Mouse (Mus musculus): ENCODE data around the gene Tbc1d5. TPM values are rescaled to one million over a fixed set of nuclear protein-coding genes. Genes with fewer than 3 reads are reported as not detected.

Gene Tbc1d5
- 7.3 and 7.7 TPM in 2 replicates for total RNA-seq (2012; rRNA removed)
- total RNA-seq (2014; rRNA removed): 5.9 and 6.6 TPM in 2 replicates
- 13.9 and 15.6 TPM in 2 replicates for polyA plus RNA-seq (2012; ENCODE audit: insufficient read length, low read depth)

GRCm38 (mm10) chr17:51179195-51179953 is at the start of gene Tbc1d5:
TSS of gene Tbc1d5 (minus strand) at chr17:51179352.
- Histone ChIP-seq H3K9ac (ENCODE audit: insufficient read depth, low read depth) (peak within 1 kb of the TSS; percentile 96), H3K4me3 (replicated peaks in 1 of 3; ENCODE audit: low read depth in 2 of 3, low read length in 2 of 3, poor library complexity in 1 of 3) (peak within 1 kb of the TSS; percentile 79 to 82 (median 81)), H3K27ac (ENCODE audit: insufficient read depth, low read depth) (peak within 1 kb of the TSS; percentile 70), H3K4me2 (ENCODE audit: insufficient read depth, low read depth, poor library complexity, severe bottlenecking) (peak within 1 kb of the TSS; percentile 92), H3K79me2 (replicated peaks; ENCODE audit: control insufficient read depth, extremely low read depth, insufficient read depth, poor library complexity, severe bottlenecking) (peaks cover 13% of the 10 kb centered on the region), H3K36me3 (replicated peaks in 1 of 2; ENCODE audit: control insufficient read depth in 1 of 2, insufficient read depth in 1 of 2, low read length in 1 of 2) (no peaks in the 10 kb centered on the region), H3K9me3 (replicated peaks; ENCODE audit: low read length) (no peaks in the 10 kb centered on the region), H3K4me1 (ENCODE audit: control insufficient read depth in 1 of 2, insufficient read depth in 2 of 2) (peaks cover 5 to 10% of the 10 kb centered on the region in 2 experiments; a peak in 3 of 4 replicates), H3K27me3 (replicated peaks) (no peaks in the 10 kb centered on the region)
- dilution Hi-C loops (cut with MboI; ENCODE audit: extremely low pct_ligation_motif_present, extremely low pct_unique_long_range_greater_than_20kb, low sequenced_read_pairs): no loop called here
- TF ChIP-seq MAZ (IDR thresholded peaks at IDR 0.05; ENCODE audit: low read depth, low read length) (no peak), TBP (conservative IDR thresholded peaks at IDR 0.05; ENCODE audit: low read depth, low read length) (0 out of 2 replicates have a peak, but pooled peaks have one; percentile 29), USF2 (conservative IDR thresholded peaks at IDR 0.05; ENCODE audit: low read depth, low read length) (peak; percentile 82), MAX (IDR thresholded peaks at IDR 0.05; ENCODE audit: low read length) (peak; percentile 88), MXI1 (IDR thresholded peaks at IDR 0.05; ENCODE audit: low read depth, low read length) (peak; percentile 76), ZC3H11A (IDR thresholded peaks at IDR 0.05; ENCODE audit: low read depth, low read length) (no peak), ZMIZ1 (IDR thresholded peaks at IDR 0.05; ENCODE audit: low read depth, low read length) (no peak), RAD21 (IDR thresholded peaks at IDR 0.05; ENCODE audit: low read depth, low read length) (no peak), E2F4 (IDR thresholded peaks at IDR 0.05; ENCODE audit: insufficient replicate concordance, low read depth, low read length) (no peak), CTCF (conservative IDR thresholded peaks at IDR 0.05 in 1 of 2, IDR thresholded peaks at IDR 0.05 in 1 of 2; ENCODE audit: low read depth in 2 of 2, low read length in 2 of 2) (no peak), IRF4 (IDR thresholded peaks at IDR 0.05; ENCODE audit: low read depth, low read length) (0 out of 2 replicates have a peak, but pooled peaks have one; percentile 25), BHLHE40 (IDR thresholded peaks at IDR 0.05; ENCODE audit: low read depth, low read length) (peak; percentile 86), POLR2A (IDR thresholded peaks at IDR 0.05; ENCODE audit: low read depth, low read length) (peak; percentile 91), UBTF (IDR thresholded peaks at IDR 0.05; ENCODE audit: low read depth, low read length) (0 out of 2 replicates have a peak, but pooled peaks have one; percentile 9), POLR2AphosphoS2 (IDR thresholded peaks at IDR 0.05; ENCODE audit: low read depth, low read length) (0 out of 2 replicates have a peak, but pooled peaks have one; percentile 73), NELFE (IDR thresholded peaks at IDR 0.05; ENCODE audit: low read depth, low read length) (peak; percentile 75; the same call in 1 of the 2 replicates), USF1 (IDR thresholded peaks at IDR 0.05; ENCODE audit: low read depth, low read length) (peak; percentile 94), SIN3A (IDR thresholded peaks at IDR 0.05; ENCODE audit: low read length) (no peak), PAX5 (IDR thresholded peaks at IDR 0.05; ENCODE audit: low read length) (no peak), ETS1 (conservative IDR thresholded peaks at IDR 0.05; ENCODE audit: low read depth, low read length) (no peak), MEF2A (IDR thresholded peaks at IDR 0.05; ENCODE audit: borderline replicate concordance, low read depth, low read length) (peak; percentile 22; the same call in 1 of the 2 replicates), TCF12 (IDR thresholded peaks at IDR 0.05; ENCODE audit: low read depth, low read length) (peak; percentile 55; the same call in 1 of the 2 replicates), NRF1 (IDR thresholded peaks at IDR 0.05; ENCODE audit: low read depth, low read length) (peak; percentile 94), MAFK (IDR thresholded peaks at IDR 0.05; ENCODE audit: insufficient replicate concordance, low read length) (no peak), MYC (IDR thresholded peaks at IDR 0.05; ENCODE audit: low read depth, low read length) (peak; percentile 38; the same call in 1 of the 2 replicates), SMC3 (IDR thresholded peaks at IDR 0.05; ENCODE audit: low read depth, low read length) (no peak; the same call in 1 of the 2 replicates), ELF1 (IDR thresholded peaks at IDR 0.05; ENCODE audit: low read depth, low read length) (no peak)
- in situ Hi-C loops (cut with MboI; ENCODE audit: low pct_ligation_motif_present, low pct_unique_long_range_greater_than_20kb, low sequenced_read_pairs): no loop called here
- DNase-seq (ENCODE audit: extremely low read depth): peak; percentile 78
